Mouse (Mus musculus): ENCODE measurements around the gene Nrip1.

DNA sequence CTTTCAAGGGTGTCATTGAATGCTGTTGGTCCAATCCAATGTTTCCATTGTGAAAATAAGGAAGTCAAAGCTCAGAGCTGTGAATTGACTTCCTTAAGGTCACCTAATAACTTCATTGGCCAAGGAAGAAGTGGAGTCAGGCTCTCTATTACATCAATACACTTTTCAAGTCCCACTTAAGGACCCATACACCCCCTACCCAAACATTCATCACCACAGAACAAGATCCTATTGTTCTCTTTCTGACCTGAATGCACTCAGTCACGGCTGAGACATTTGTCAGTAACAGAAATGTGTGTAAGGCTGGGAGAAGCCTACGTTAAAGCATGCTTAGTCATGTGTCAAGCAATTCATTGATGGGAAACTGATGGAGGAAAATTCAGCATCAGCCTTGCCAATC lies 107.8 kb downstream of the Nrip1 start:
- no peak for TF ChIP-seq ZC3H11A (IDR thresholded peaks at IDR 0.05; ENCODE audit: borderline replicate concordance, low read depth, low read length)
- TF ChIP-seq CHD2 (IDR thresholded peaks at IDR 0.05; ENCODE audit: low read depth, low read length), result no peak
- no peak for TF ChIP-seq ZNF384 (IDR thresholded peaks at IDR 0.05; ENCODE audit: low read depth, low read length)
- no peak for TF ChIP-seq HCFC1 (IDR thresholded peaks at IDR 0.05; ENCODE audit: borderline replicate concordance, insufficient read depth, low read length)
- no peak for TF ChIP-seq MAFK (IDR thresholded peaks at IDR 0.05; ENCODE audit: insufficient read depth, low read depth, low read length)
